11 mouse cellular contexts compared by ENCODE assay signal in the genomic region with DNA sequence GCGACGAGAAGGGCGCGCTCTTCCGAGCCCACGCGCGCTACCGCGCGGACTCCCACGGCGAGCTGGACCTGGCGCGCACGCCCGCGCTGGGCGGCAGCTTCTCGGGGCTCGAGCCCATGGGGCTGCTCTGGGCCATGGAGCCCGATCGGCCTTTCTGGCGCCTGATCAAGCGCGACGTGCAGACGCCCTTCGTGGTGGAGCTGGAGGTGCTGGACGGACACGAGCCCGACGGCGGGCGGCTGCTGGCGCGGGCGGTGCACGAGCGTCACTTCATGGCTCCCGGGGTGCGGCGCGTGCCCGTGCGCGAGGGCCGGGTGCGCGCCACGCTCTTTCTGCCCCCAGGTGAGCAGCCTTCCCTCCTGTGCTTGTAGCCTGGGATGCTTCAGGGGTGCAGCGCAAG. TPM values are rescaled to one million over a fixed set of nuclear protein-coding genes. Genes with fewer than 3 reads are reported as not detected.
DNase-seq lines count a peak whose midpoint lies in the region; ATAC-seq and TF ChIP-seq lines count a peak whose summit lies in the region.
"Not testable (repeated sequence)": the region's sequence is repeated elsewhere in the genome, so short reads cannot be mapped to it uniquely, and the experiment has no call there.
"Had no signal": no experiment of that assay in that cellular context is flagged by ENCODE, and none has a peak within 500 bp of the region (broad histone marks: within the 10 kb centered on the region; RNA-seq: fewer than 3 reads in every experiment).

No protein-coding gene starts in this region.

- H3K27me3 ChIP-seq in hindbrain, embryonic 12.5 days: peaks cover 45% of the 10 kb centered on the region
- H3K27me3 ChIP-seq in liver, embryonic 13.5 days: peaks cover 56% of the 10 kb centered on the region
- peaks cover 22% of the 10 kb centered on the region; the same call in 1 of the 2 replicates for H3K27me3 ChIP-seq in midbrain, postnatal 0 days (ENCODE audit: insufficient read depth, low read length)
- not testable (repeated sequence) for H3K27me3 ChIP-seq in testis, adult 2 months (ENCODE audit: control insufficient read depth, insufficient read depth, low read length)

- peak overlapping the region; percentile 64 for H3K4me3 ChIP-seq in gastrocnemius, adult 2 months
- peak overlapping the region; percentile 38 for H3K4me3 ChIP-seq in hindbrain, embryonic 12.5 days
- H3K4me3 ChIP-seq in liver, embryonic 13.5 days (replicated peaks): peak overlapping the region; percentile 37
- H3K4me3 ChIP-seq in midbrain, postnatal 0 days (ENCODE audit: low read depth, low read length): peak overlapping the region; percentile 41
- H3K4me3 ChIP-seq in testis, adult 2 months (ENCODE audit: control insufficient read depth, low read depth, low read length): peak overlapping the region; percentile 55

- peak overlapping the region; percentile 61 for H3K4me2 ChIP-seq in hindbrain, embryonic 12.5 days (replicated peaks)
- H3K4me2 ChIP-seq in liver, embryonic 13.5 days: peak overlapping the region; percentile 54
- peak overlapping the region; percentile 53 for H3K4me2 ChIP-seq in midbrain, postnatal 0 days (ENCODE audit: low read depth, low read length, poor library complexity, severe bottlenecking)

- H3K4me1 ChIP-seq in hindbrain, embryonic 12.5 days; liver, embryonic 13.5 days (replicated peaks); midbrain, postnatal 0 days (ENCODE audit: insufficient read depth, low read length); testis, adult 2 months (ENCODE audit: control insufficient read depth, insufficient read depth, low read length): not testable (repeated sequence)

- intact Hi-C loops in gastrocnemius, adult 2 months (cut with DNase I): loop anchor here (10.0 kb wide), 1 partner anchor 355 kb away; no protein-coding TSS in a partner anchor

- not testable (repeated sequence) for TF ChIP-seq POLR2A in testis, adult 2 months (IDR thresholded peaks at IDR 0.05; ENCODE audit: control insufficient read depth, low read depth, low read length)

- peak overlapping the region; percentile 49; the same call in 1 of the 2 replicates for H3K9ac ChIP-seq in hindbrain, embryonic 12.5 days
- H3K9ac ChIP-seq in liver, embryonic 13.5 days; midbrain, postnatal 0 days (replicated peaks; ENCODE audit: low read length, poor library complexity, severe bottlenecking): not testable (repeated sequence)

- peak; percentile 29 for DNase-seq in R1 (ENCODE audit: low read depth, low spot score)
- peak; percentile 34 to 36 for DNase-seq in cerebellum, postnatal 36 days
- peak; percentile 54 for DNase-seq in gastrocnemius, adult 2 months
- peak; percentile 65 to 73 for DNase-seq in kidney, postnatal 4 days
- DNase-seq in liver, embryonic 13.5 days; midbrain, postnatal 0 days (ENCODE audit: low spot score): not testable (repeated sequence)

- H3K27ac ChIP-seq in gastrocnemius, adult 2 months; hindbrain, embryonic 12.5 days; liver, embryonic 13.5 days; midbrain, postnatal 0 days (ENCODE audit: low read depth, low read length); testis, adult 2 months (ENCODE audit: control insufficient read depth, insufficient read depth, low read depth, low read length): not testable (repeated sequence)

- 2% methylated on average over 46 of the region's 52 CpGs for WGBS in hindbrain, embryonic 12.5 days
- 2% methylated on average over 42 of the region's 52 CpGs for WGBS in liver, embryonic 13.5 days (ENCODE audit: insufficient replicate concordance)
- 2% methylated on average over 32 of the region's 52 CpGs for WGBS in midbrain, postnatal 0 days

- TF ChIP-seq CTCF in gastrocnemius, adult 2 months (IDR thresholded peaks at IDR 0.05); midbrain, postnatal 0 days (IDR thresholded peaks at IDR 0.05); testis, adult 2 months (IDR thresholded peaks at IDR 0.05; ENCODE audit: control insufficient read depth, insufficient read depth, insufficient replicate concordance, low read depth, low read length): not testable (repeated sequence)

- not testable (repeated sequence) for H3K36me3 ChIP-seq in hindbrain, embryonic 12.5 days; liver, embryonic 13.5 days; midbrain, postnatal 0 days (ENCODE audit: insufficient read depth, low read length); testis, adult 2 months (ENCODE audit: control insufficient read depth, insufficient read depth, low read length)

- not testable (repeated sequence) for H3K9me3 ChIP-seq in hindbrain, embryonic 12.5 days (replicated peaks); liver, embryonic 13.5 days (replicated peaks); midbrain, postnatal 0 days (ENCODE audit: low read length)

- not testable (repeated sequence) for ATAC-seq in hindbrain, embryonic 12.5 days (ENCODE audit: low FRiP score); liver, embryonic 13.5 days (ENCODE audit: low read depth); midbrain, postnatal 0 days (ENCODE audit: low FRiP score)

RNA-seq across cellular contexts. Expression of gene Acot5, which starts 0.5 kb away (rescaled TPM):
- total RNA-seq in gastrocnemius, adult 2 months (2021): under 1 TPM in 1 of 2 experiments, not detected in 1; 0.17 TPM
- not detected in 2 replicates for polyA plus RNA-seq in hindbrain, embryonic 12.5 days (2016; fragmentation: Nextera tagmentation; extraction: Ambion mirVana)
- not detected in 2 replicates for polyA plus RNA-seq in liver, embryonic 13.5 days (2015; fragmentation: Nextera tagmentation; extraction: Ambion mirVana)
- 1.5 and 2.0 TPM in 2 replicates for total RNA-seq in midbrain, postnatal 0 days (2014; rRNA removed)
- 0.77 and 1.1 TPM in 2 replicates for polyA plus RNA-seq in midbrain, postnatal 0 days (2015; fragmentation: Nextera tagmentation; extraction: Ambion mirVana)
- polyA plus RNA-seq in testis, adult 2 months (2012; rRNA removed): not detected in 2 replicates
- total RNA-seq: megakaryocyte progenitor cell, adult 5-6 weeks had no signal
- polyA plus RNA-seq: C2C12; spleen, adult 2 months had no signal

RNA-seq across cellular contexts. Expression of gene Acot3, which starts 17.6 kb away (rescaled TPM):
- total RNA-seq in gastrocnemius, adult 2 months (2021): not detected
- polyA plus RNA-seq in hindbrain, embryonic 12.5 days (2016; fragmentation: Nextera tagmentation; extraction: Ambion mirVana): 0.34 and 0.61 TPM in 2 replicates
- 4.2 and 4.7 TPM in 2 replicates for polyA plus RNA-seq in liver, embryonic 13.5 days (2015; fragmentation: Nextera tagmentation; extraction: Ambion mirVana)
- total RNA-seq in midbrain, postnatal 0 days (2014; rRNA removed): 0.77 and 3.4 TPM in 2 replicates
- 0.99 and 2.0 TPM in 2 replicates for polyA plus RNA-seq in midbrain, postnatal 0 days (2015; fragmentation: Nextera tagmentation; extraction: Ambion mirVana)
- not detected in 2 replicates for polyA plus RNA-seq in testis, adult 2 months (2012; rRNA removed)
- total RNA-seq: megakaryocyte progenitor cell, adult 5-6 weeks had no signal
- polyA plus RNA-seq: C2C12; spleen, adult 2 months had no signal

RNA-seq across cellular contexts. Expression of gene Gm49366, which starts 30.8 kb away (rescaled TPM):
- total RNA-seq in gastrocnemius, adult 2 months (2021): not detected
- polyA plus RNA-seq in hindbrain, embryonic 12.5 days (2016; fragmentation: Nextera tagmentation; extraction: Ambion mirVana): not detected in 2 replicates
- polyA plus RNA-seq in liver, embryonic 13.5 days (2015; fragmentation: Nextera tagmentation; extraction: Ambion mirVana): 0.46 TPM in 1 of 2 replicates, not detected in the other
- not detected in 2 replicates for total RNA-seq in midbrain, postnatal 0 days (2014; rRNA removed)
- not detected in 2 replicates for polyA plus RNA-seq in midbrain, postnatal 0 days (2015; fragmentation: Nextera tagmentation; extraction: Ambion mirVana)
- not detected in 2 replicates for polyA plus RNA-seq in testis, adult 2 months (2012; rRNA removed)
- total RNA-seq: megakaryocyte progenitor cell, adult 5-6 weeks had no signal
- polyA plus RNA-seq: C2C12; spleen, adult 2 months had no signal

RNA-seq across cellular contexts. Expression of gene Acot6, which starts 30.9 kb away (rescaled TPM):
- total RNA-seq in gastrocnemius, adult 2 months (2021): 1 to 10 TPM; 1.7 to 2.5 TPM
- polyA plus RNA-seq in hindbrain, embryonic 12.5 days (2016; fragmentation: Nextera tagmentation; extraction: Ambion mirVana): 1.0 and 1.3 TPM in 2 replicates
- 0.40 and 0.51 TPM in 2 replicates for polyA plus RNA-seq in liver, embryonic 13.5 days (2015; fragmentation: Nextera tagmentation; extraction: Ambion mirVana)
- 4.7 and 5.8 TPM in 2 replicates for total RNA-seq in midbrain, postnatal 0 days (2014; rRNA removed)
- polyA plus RNA-seq in midbrain, postnatal 0 days (2015; fragmentation: Nextera tagmentation; extraction: Ambion mirVana): 1.4 and 1.7 TPM in 2 replicates
- 0.41 and 0.47 TPM in 2 replicates for polyA plus RNA-seq in testis, adult 2 months (2012; rRNA removed)

RNA-seq across cellular contexts. Expression of gene Acot4, which starts 31.4 kb away (rescaled TPM):
- total RNA-seq in gastrocnemius, adult 2 months (2021): under 1 TPM; 0.05 to 0.08 TPM
- polyA plus RNA-seq in hindbrain, embryonic 12.5 days (2016; fragmentation: Nextera tagmentation; extraction: Ambion mirVana): 0.25 and 0.59 TPM in 2 replicates
- 6.7 and 7.9 TPM in 2 replicates for polyA plus RNA-seq in liver, embryonic 13.5 days (2015; fragmentation: Nextera tagmentation; extraction: Ambion mirVana)
- total RNA-seq in midbrain, postnatal 0 days (2014; rRNA removed): 0.33 and 1.7 TPM in 2 replicates
- 0.84 and 1.3 TPM in 2 replicates for polyA plus RNA-seq in midbrain, postnatal 0 days (2015; fragmentation: Nextera tagmentation; extraction: Ambion mirVana)
- 0.02 and 0.11 TPM in 2 replicates for polyA plus RNA-seq in testis, adult 2 months (2012; rRNA removed)
